Mouse (Mus musculus): ENCODE measurements around the gene 1700056E22Rik.

The 1700056E22Rik gene

DNA sequence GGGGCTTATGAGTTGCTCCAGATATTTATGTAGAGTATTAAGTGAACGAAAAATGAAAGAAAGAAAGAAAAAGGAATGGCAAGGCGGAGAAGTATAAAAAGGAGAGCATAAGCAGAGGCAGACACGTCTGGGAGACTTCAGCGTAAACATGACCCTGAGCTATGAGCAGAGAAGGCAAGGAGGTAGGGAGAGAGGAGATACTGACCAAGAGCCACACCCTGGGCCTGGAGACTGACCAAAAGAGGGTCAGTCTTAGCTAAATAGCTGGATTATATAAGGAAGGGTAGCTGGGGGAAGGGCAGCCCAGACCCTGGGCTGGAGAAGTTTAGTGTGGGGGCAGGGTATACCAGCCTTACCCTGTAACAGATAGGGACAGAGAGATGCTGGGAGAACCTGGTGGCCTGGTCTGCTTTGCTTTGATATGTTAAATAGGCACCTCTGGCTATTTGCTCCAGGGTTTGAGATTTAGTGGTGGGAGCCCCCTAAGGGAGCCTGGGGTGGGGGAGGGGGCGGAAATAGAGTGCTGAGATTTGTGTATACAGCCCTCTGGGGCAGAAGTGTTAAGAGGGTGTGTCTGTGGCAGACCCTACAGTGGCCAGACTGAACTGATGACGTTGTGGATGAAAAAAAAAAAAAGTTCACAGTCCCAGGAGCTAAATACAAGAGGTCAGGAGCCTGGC, 14.9 kb downstream of the 1700056E22Rik start:
- DNase-seq (ENCODE audit: low spot score), result no peak

DNA sequence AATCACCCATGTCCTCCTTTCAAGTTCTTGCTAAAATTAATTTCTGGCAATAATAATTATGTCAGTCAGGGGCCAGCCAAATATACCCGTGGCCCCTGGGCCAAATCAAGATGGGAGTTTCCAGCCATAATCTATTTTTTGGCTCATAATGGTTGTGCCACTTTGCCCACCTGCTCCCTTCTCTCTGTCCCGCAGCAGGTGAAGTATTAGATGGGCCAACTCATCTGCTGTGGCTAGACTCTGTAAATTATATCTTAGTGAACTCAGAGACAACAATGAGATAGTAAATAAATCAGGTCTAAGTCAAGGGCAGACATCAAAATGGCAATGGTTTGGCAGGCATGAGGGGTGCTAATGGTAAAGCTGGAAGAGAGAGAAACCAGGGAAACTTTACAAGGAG, 16.5 kb downstream of the 1700056E22Rik start:
- no peak for DNase-seq (ENCODE audit: low spot score)

GRCm38 (mm10) chr1:184015995-184016730, 17.9 kb downstream of the 1700056E22Rik start:
- no peak for DNase-seq (ENCODE audit: low spot score)

DNA sequence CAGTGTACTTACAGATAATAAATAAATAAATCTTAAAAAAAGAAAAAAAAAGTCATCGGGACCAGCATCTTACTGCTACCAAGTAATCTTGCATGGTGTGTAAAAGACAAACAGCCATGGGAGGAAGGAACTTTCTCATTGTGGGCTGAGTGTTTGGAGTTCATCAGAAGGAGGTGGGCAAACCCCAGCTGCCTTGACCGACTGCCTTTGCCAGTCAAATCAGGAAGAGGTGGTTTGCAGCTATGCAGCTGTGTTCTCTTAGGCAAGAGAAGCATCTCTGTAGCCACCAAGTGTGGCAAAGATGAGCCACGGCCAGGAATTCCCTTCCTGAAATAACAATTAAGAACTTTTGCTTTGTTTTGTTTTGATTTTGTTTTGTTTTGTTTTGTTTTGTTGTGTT, 20.0 kb downstream of the 1700056E22Rik start:
- no peak for DNase-seq (ENCODE audit: low spot score)

DNA sequence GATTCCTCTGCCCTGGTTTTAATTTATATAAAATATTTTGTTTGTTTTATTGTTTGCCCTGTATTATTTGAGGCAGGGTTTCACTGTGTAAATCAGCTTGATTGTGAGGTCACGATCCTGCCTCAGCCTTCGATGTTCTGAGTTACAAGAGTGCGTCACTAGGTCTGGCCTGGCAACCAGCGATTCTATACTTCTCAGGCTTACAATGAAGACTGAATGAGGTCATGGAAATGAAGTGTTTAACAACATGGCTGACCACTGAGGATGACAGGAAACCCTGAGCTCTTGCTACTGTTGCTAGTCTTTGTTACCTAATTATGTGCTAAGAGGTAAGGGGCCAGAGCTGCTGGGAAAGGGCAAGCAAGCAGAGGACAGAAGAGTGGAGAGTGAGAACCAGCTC, 21.0 kb downstream of the 1700056E22Rik start, which contains the start of gene Dusp10:
Dusp10 (plus strand) TSS at position 197 of the 400 bp plus-strand sequence.
- no peak for DNase-seq (ENCODE audit: low spot score)

GRCm38 (mm10) chr1:184011311-184011710, 22.8 kb downstream of the 1700056E22Rik start:
- no peak for DNase-seq (ENCODE audit: low spot score)

GRCm38 (mm10) chr1:184006086-184006485, 28.0 kb downstream of the 1700056E22Rik start:
- no peak for DNase-seq (ENCODE audit: low spot score)

GRCm38 (mm10) chr1:184005315-184006058, 28.6 kb downstream of the 1700056E22Rik start:
- DNase-seq (ENCODE audit: low spot score), result no peak

DNA sequence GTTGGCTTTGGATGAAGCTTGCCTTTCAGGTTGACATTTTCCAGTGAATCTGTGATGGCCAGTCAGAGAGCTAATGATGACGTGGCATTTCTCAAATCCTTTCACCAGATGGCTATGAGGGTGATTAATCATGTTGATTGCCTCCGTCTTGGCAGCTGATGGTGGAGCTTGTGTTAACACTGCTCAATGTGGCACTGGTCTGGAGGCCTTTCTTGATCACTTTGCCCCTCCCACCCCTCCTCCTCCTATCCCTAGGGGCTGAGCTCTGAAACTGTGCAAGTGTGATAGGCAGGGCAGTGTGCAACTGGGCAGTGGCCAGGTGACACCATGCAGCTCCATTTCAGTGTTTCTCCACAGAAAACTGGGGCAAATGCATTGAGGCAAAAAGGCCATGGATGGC, 29.8 kb downstream of the 1700056E22Rik start:
- no peak for DNase-seq (ENCODE audit: low spot score)

DNA sequence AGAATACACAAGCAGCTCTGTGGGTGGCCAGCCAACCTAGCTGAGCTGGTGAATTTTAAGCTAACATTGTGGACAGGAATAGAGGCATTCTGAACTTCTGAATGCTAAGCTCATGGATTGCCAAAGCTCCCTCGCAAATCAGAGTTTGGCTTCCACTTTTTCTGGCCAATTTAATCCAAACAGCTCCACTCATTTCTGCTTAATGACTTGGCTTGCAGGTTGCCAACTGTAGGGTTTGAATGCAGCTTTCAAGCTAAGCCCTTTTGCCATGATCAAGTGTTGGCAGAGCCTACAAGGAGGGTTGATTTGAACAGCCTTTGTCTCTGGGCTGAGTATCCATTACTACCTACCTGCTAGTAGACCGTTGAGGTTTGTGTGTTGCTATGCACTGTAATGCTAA, 31.6 kb downstream of the 1700056E22Rik start:
- no peak for DNase-seq (ENCODE audit: low spot score)

GRCm38 (mm10) chr1:183997207-183997606, 36.9 kb downstream of the 1700056E22Rik start:
- DNase-seq (ENCODE audit: low spot score), result no peak

DNA sequence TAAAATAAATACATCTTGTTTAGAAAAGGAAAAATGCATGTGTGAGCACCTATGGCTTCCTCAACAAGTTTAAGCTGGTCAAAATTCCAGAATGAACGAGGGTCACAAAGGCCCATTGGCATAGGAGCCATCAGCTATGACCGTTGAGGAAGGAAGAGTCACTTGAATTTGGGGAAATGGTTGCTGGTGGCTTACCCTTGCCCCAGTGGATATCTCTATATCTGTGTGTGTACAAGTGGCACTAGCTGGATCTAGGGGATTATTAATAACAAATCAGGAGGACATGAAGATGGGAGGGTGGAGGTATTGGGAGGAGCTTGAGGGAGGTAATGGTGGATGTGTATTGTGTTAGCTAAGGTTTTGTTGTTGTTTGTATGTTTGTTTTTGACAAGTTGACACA, 42.2 kb downstream of the 1700056E22Rik start:
- DNase-seq (ENCODE audit: low spot score), result no peak

DNA sequence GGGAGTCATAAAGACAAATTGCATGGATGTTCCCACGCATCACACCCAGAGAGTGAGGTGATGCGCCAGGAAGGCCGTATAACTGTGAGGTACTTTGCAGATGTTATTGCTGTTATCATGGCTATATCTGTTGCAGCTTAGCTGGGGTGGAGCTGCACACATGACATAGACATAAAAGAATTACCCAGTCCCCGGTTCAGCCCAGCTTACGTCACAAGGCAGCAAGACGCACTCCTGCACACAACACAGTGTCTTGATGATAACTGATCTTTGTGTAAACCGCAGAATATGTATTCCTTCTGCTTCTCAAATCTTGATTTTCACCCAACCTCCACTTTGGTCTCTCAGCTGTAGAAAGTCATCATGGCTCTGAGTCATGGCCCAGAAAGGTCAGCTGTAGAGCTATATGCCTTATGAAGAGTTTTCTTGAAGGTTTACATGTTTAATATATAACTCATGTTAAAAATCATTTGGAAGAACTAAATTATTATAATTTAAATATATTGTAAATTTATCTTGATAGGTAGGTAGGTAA, 46.3 kb downstream of the 1700056E22Rik start:
- no peak for DNase-seq (ENCODE audit: low spot score)

Measured in urinary bladder, postnatal 14 days (tissue).